Mouse (Mus musculus): Measurements from ENCODE around the gene Neurl1b.

GRCm38 (mm10) chr17:26384111-26384510 is 30.5 kb upstream of the Neurl1b start:
- no peak for TF ChIP-seq CTCF (IDR thresholded peaks at IDR 0.05; ENCODE audit: borderline replicate concordance, control insufficient read depth, extremely low read depth, insufficient read depth, low read length, poor library complexity)
- TF ChIP-seq POLR2A (IDR thresholded peaks at IDR 0.05; ENCODE audit: control insufficient read depth, extremely low read depth, insufficient read depth, low read length, poor library complexity) = no peak
